Mouse (Mus musculus): ENCODE data around the gene Fgf14. TPM values are rescaled to one million over a fixed set of nuclear protein-coding genes. Genes with fewer than 3 reads are reported as not detected.
"Not testable (repeated sequence)": the region's sequence is repeated elsewhere in the genome, so short reads cannot be mapped to it uniquely, and the experiment has no call there.

Gene Fgf14
- polyA plus RNA-seq, 1 experiment from 2014 or later, result 0.22 TPM

GRCm38 (mm10) chr14:124083126-124083525 lies 593.8 kb downstream of the Fgf14 start:
- H3K4me3 ChIP-seq (ENCODE audit: low read depth, low read length), result no peak overlapping the region
- H3K27ac ChIP-seq (ENCODE audit: low read depth), result no peak overlapping the region
- no peaks in the 10 kb centered on the region for H3K27me3 ChIP-seq (ENCODE audit: insufficient read depth, low read length)
- DNase-seq (no peak), ATAC-seq (ENCODE audit: insufficient read depth) (no peak)
- H3K4me2 ChIP-seq, result no peak overlapping the region
- H3K36me3 ChIP-seq (ENCODE audit: insufficient read depth), result no peaks in the 10 kb centered on the region
- no peak overlapping the region for H3K9ac ChIP-seq
- H3K9me3 ChIP-seq (ENCODE audit: low read depth, low read length), result no peaks in the 10 kb centered on the region
- H3K4me1 ChIP-seq (ENCODE audit: insufficient read depth), result no peaks in the 10 kb centered on the region
- TF ChIP-seq CTCF (IDR thresholded peaks at IDR 0.05; ENCODE audit: low read depth), result no peak

GRCm38 (mm10) chr14:124044016-124044415 lies 632.9 kb downstream of the Fgf14 start:
- no peak overlapping the region for H3K4me2 ChIP-seq
- H3K9ac ChIP-seq, result no peak overlapping the region
- no peak overlapping the region for H3K27ac ChIP-seq (ENCODE audit: low read depth)
- no peaks in the 10 kb centered on the region for H3K4me1 ChIP-seq (ENCODE audit: insufficient read depth)
- DNase-seq, result no peak
- TF ChIP-seq CTCF (IDR thresholded peaks at IDR 0.05; ENCODE audit: low read depth), result no peak
- no peaks in the 10 kb centered on the region for H3K36me3 ChIP-seq (ENCODE audit: insufficient read depth)
- H3K9me3 ChIP-seq (ENCODE audit: low read depth, low read length), result no peaks in the 10 kb centered on the region
- H3K27me3 ChIP-seq (ENCODE audit: insufficient read depth, low read length), result no peaks in the 10 kb centered on the region
- no peak for ATAC-seq (ENCODE audit: insufficient read depth)
- H3K4me3 ChIP-seq (ENCODE audit: low read depth, low read length), result no peak overlapping the region
- WGBS, result 54% methylated on average over 1 of the region's 1 CpGs

- no peak for ATAC-seq (ENCODE audit: insufficient read depth)
- no peaks in the 10 kb centered on the region for H3K36me3 ChIP-seq (ENCODE audit: insufficient read depth)
- no peak overlapping the region for H3K4me2 ChIP-seq
Measured at GRCm38 (mm10) chr14:124040651-124041050, 636.3 kb downstream of the Fgf14 start.

GRCm38 (mm10) chr14:124037434-124037833 lies 639.5 kb downstream of the Fgf14 start:
- DNase-seq (no peak), ATAC-seq (ENCODE audit: insufficient read depth) (no peak)
- H3K27me3 ChIP-seq (ENCODE audit: insufficient read depth, low read length), result no peaks in the 10 kb centered on the region
- 61% methylated on average over 4 of the region's 4 CpGs for WGBS
- no peak for TF ChIP-seq CTCF (IDR thresholded peaks at IDR 0.05; ENCODE audit: low read depth)
- no peak overlapping the region for H3K4me2 ChIP-seq
- H3K36me3 ChIP-seq (ENCODE audit: insufficient read depth), result no peaks in the 10 kb centered on the region
- H3K4me1 ChIP-seq (ENCODE audit: insufficient read depth), result no peaks in the 10 kb centered on the region
- H3K9me3 ChIP-seq (ENCODE audit: low read depth, low read length), result no peaks in the 10 kb centered on the region
- no peak overlapping the region for H3K9ac ChIP-seq
- H3K27ac ChIP-seq (ENCODE audit: low read depth), result no peak overlapping the region
- H3K4me3 ChIP-seq (ENCODE audit: low read depth, low read length), result no peak overlapping the region

More at GRCm38 (mm10) chr14:124040651-124041050, 636.3 kb downstream of the Fgf14 start:
- H3K4me1 ChIP-seq (ENCODE audit: insufficient read depth), result no peaks in the 10 kb centered on the region
- no peak overlapping the region for H3K9ac ChIP-seq
- TF ChIP-seq CTCF (IDR thresholded peaks at IDR 0.05; ENCODE audit: low read depth), result no peak
- 83% methylated on average over 1 of the region's 1 CpGs for WGBS
- no peaks in the 10 kb centered on the region for H3K9me3 ChIP-seq (ENCODE audit: low read depth, low read length)
- H3K27me3 ChIP-seq (ENCODE audit: insufficient read depth, low read length), result no peaks in the 10 kb centered on the region
- no peak overlapping the region for H3K27ac ChIP-seq (ENCODE audit: low read depth)
- DNase-seq, result no peak
- H3K4me3 ChIP-seq (ENCODE audit: low read depth, low read length), result no peak overlapping the region

GRCm38 (mm10) chr14:124036575-124037205 lies 640.2 kb downstream of the Fgf14 start:
- no peak for DNase-seq
- Histone ChIP-seq H3K4me2 (no peak overlapping the region), H3K9me3 (ENCODE audit: low read depth, low read length) (no peaks in the 10 kb centered on the region), H3K27ac (ENCODE audit: low read depth) (no peak overlapping the region), H3K4me3 (ENCODE audit: low read depth, low read length) (no peak overlapping the region), H3K36me3 (ENCODE audit: insufficient read depth) (no peaks in the 10 kb centered on the region), H3K9ac (no peak overlapping the region), H3K27me3 (ENCODE audit: insufficient read depth, low read length) (no peaks in the 10 kb centered on the region), H3K4me1 (ENCODE audit: insufficient read depth) (no peaks in the 10 kb centered on the region)
- 63% methylated on average over 1 of the region's 1 CpGs for WGBS
- TF ChIP-seq CTCF (IDR thresholded peaks at IDR 0.05; ENCODE audit: low read depth), result no peak
- no peak for ATAC-seq (ENCODE audit: insufficient read depth)

GRCm38 (mm10) chr14:124033302-124033701 lies 643.6 kb downstream of the Fgf14 start:
- H3K27ac ChIP-seq (ENCODE audit: low read depth); DNase-seq; H3K36me3 ChIP-seq (ENCODE audit: insufficient read depth); H3K9ac ChIP-seq; H3K4me1 ChIP-seq (ENCODE audit: insufficient read depth); ATAC-seq (ENCODE audit: insufficient read depth); H3K4me3 ChIP-seq (ENCODE audit: low read depth, low read length); H3K4me2 ChIP-seq; H3K27me3 ChIP-seq (ENCODE audit: insufficient read depth, low read length); H3K9me3 ChIP-seq (ENCODE audit: low read depth, low read length): not testable (repeated sequence)
- WGBS, result 56% methylated on average over 3 of the region's 3 CpGs

- Histone ChIP-seq H3K4me1 (ENCODE audit: insufficient read depth) (no peaks in the 10 kb centered on the region), H3K27me3 (ENCODE audit: insufficient read depth, low read length) (no peaks in the 10 kb centered on the region), H3K36me3 (ENCODE audit: insufficient read depth) (no peaks in the 10 kb centered on the region), H3K9ac (no peak overlapping the region), H3K27ac (ENCODE audit: low read depth) (no peak overlapping the region), H3K9me3 (ENCODE audit: low read depth, low read length) (no peaks in the 10 kb centered on the region), H3K4me3 (ENCODE audit: low read depth, low read length) (no peak overlapping the region), H3K4me2 (no peak overlapping the region)
- DNase-seq (peak; percentile 5), ATAC-seq (ENCODE audit: insufficient read depth) (no peak)
- no peak for TF ChIP-seq CTCF (IDR thresholded peaks at IDR 0.05; ENCODE audit: low read depth)
- 60% methylated on average over 1 of the region's 1 CpGs for WGBS
Measured at GRCm38 (mm10) chr14:124027886-124028670, 648.8 kb downstream of the Fgf14 start.

All from lung, embryonic 14.5 days (tissue).